Mouse (Mus musculus) T-cell, adult 66 days (primary cell): ENCODE results near the gene Rab20. TPM values are rescaled to one million over a fixed set of nuclear protein-coding genes. Genes with fewer than 3 reads are reported as not detected.

ENCODE experiments used
- total RNA-seq, 2 experiments: library from RNA; stranded (reverse); gene quantifications; 3 replicates in 1 of 2; 4 replicates in 1 of 2; pipeline ENCODE4 v1.2.4; 2023

Gene Rab20
- total RNA-seq, result 1 to 10 TPM; 6.6 to 7.4 TPM

GRCm38 (mm10) chr8:11477811-11478761 is at the start of gene Rab20:
Gene Rab20, minus strand, starts transcription at chr8:11478710.

GRCm38 (mm10) chr8:11497017-11497990 is 18.8 kb upstream of the Rab20 start, which contains the start of gene Naxd:
Gene Naxd, plus strand, starts transcription at chr8:11497506.

Other genes with a start within 250 kb of the Rab20 start
- gene Col4a2, start 165.9 kb downstream of the Rab20 start, total RNA-seq, result not detected
- gene Col4a1, start 165.9 kb downstream of the Rab20 start, total RNA-seq, result not detected
- 10 to 100 TPM; 39.7 to 41.7 TPM for gene Naxd, start 18.8 kb upstream of the Rab20 start, total RNA-seq
- 10 to 100 TPM; 35.4 to 36.4 TPM for gene Cars2, start 72.1 kb upstream of the Rab20 start, total RNA-seq
- 10 to 100 TPM; 62.8 to 69.1 TPM for gene Ing1, start 76.9 kb upstream of the Rab20 start, total RNA-seq
- 100 to 1,000 TPM; 113 to 117 TPM for gene Ankrd10, start 157.0 kb upstream of the Rab20 start, total RNA-seq
- gene 1700016D06Rik, start 222.4 kb upstream of the Rab20 start, total RNA-seq, result not detected
- 10 to 100 TPM; 55.0 to 69.6 TPM for gene Arhgef7, start 249.0 kb upstream of the Rab20 start, total RNA-seq